Mouse (Mus musculus): Measurements from ENCODE around the gene Ifrd2.

Ifrd2 gene

DNA sequence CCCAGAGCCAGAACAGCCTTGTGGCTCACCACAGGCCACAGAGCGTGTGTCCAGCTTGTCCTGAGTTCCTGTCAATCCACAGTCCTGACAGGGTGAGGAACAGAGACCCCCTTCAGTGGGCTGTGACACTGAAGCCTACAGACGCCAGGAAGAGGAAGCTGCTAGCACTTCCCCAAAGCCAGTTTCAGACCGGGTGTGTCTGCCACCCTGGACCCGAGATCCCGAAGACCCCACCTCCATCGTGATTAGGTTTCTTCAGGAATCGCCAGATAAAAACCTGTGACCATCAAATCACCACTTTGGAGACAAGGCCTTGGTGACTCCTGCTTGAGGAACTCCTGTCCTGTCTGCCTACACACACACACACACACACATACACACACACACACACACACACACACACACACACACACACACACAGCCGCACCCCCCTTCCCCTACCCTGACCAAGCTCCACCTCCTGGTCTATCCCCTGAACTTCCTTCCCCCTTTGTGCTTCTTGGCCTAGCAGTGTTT is 52.9 kb downstream of the Ifrd2 start:
- peak in 1 of 2 experiments; percentile 71 for DNase-seq (ENCODE audit: low spot score in 2 of 2)

DNA sequence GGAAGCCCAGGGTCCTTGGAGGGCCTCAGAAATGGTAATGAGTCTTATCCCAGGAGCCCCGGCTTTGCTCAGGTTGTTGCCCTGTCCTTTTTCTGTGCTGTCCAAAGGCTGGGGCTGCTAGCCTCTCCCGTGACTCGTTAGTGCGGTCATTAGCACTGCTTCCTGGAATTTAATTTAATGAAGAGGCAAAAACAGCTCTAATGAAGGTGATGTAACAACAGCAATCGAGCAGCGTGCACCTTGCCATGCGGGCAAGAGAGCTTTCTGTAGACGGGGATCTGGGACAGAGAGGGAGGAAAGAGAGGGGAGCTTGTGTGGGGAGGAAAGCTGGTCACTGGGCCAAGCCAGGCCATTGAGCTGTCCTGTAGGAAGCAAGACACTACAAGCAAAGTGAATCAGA is 54.2 kb downstream of the Ifrd2 start:
- DNase-seq (ENCODE audit: low spot score in 2 of 2): no peak

Data from natural killer cell, adult 2 months (primary cell).